Comparison of ENCODE assay signal across 8 mouse cellular contexts in the genomic region with DNA sequence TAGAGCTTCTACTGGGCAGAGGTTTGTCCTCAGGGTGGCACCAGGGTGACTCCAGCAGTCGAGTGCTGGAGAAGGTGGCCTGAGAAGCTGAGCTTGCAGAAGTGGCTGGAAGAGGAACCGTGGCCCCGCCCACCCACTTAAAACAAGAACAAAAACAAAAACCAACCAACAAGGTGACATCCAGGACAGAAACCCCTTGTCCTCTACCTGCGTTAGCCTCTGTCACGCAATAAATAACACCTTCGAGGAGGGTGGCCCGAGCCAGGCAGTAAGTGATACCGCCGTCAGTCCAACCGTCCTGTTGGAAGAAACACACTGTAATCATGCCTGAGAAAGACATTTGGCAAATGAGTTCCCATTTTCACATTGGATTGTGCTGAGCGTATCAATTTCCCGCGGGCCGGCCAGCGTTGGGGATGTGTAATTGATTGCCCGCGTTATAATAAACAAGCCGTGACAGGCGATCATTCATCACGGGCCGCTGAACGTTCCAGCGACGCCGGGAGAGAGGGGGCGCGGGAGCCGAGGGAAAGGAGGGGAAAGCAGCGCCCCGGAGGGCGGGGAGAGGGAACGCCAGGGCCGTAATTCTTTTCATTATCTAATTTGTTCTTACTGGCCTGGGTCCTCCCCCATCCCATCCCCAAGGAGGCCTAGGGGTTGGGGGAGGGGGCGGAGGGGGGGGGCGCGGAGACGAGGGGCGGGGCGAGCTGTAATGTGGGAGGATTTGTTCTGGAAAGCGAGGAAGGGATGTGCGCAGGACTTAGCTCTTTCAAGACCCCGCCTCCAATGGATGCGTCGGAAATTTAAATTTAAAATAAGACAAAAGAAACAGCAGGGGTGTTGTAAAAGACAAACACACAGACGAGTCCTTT.
A peak's percentile ranks its signal among the peaks of the same experiment; 100 is the strongest.
DNase-seq lines count a peak whose midpoint lies in the region; ATAC-seq and TF ChIP-seq lines count a peak whose summit lies in the region.

No protein-coding gene starts in this region.

- intact Hi-C loops in left cerebral cortex, adult 2 months (cut with DNase I) = loop anchor here (2.0 kb wide), 1 partner anchor 42 kb away; no protein-coding TSS in a partner anchor
- intact Hi-C loops in heart, adult 2 months (cut with DNase I) = loop anchor here (5.0 kb wide), 1 partner anchor 48 kb away; no protein-coding TSS in a partner anchor

- H3K9me3 ChIP-seq in embryonic facial prominence, embryonic 14.5 days (ENCODE audit: control insufficient read depth, low read length) = no peaks in the 10 kb centered on the region
- no peaks in the 10 kb centered on the region for H3K9me3 ChIP-seq in liver, embryonic 12.5 days (replicated peaks)
- no peaks in the 10 kb centered on the region for H3K9me3 ChIP-seq in stomach, embryonic 15.5 days

- H3K4me1 ChIP-seq in embryonic facial prominence, embryonic 14.5 days (ENCODE audit: control insufficient read depth, insufficient read depth, low read length) = peaks cover 28% of the 10 kb centered on the region
- no peaks in the 10 kb centered on the region for H3K4me1 ChIP-seq in heart, adult 2 months (ENCODE audit: control insufficient read depth, insufficient read depth, low read length)
- H3K4me1 ChIP-seq in liver, embryonic 12.5 days = peaks cover 30% of the 10 kb centered on the region
- H3K4me1 ChIP-seq in stomach, embryonic 15.5 days = peaks cover 14% of the 10 kb centered on the region

- H3K79me2 ChIP-seq in heart, adult 2 months (replicated peaks; ENCODE audit: control insufficient read depth, insufficient read depth, low read length) = no peaks in the 10 kb centered on the region

- H3K4me2 ChIP-seq in embryonic facial prominence, embryonic 14.5 days (ENCODE audit: low read depth, low read length) = peak overlapping the region; percentile 61
- H3K4me2 ChIP-seq in liver, embryonic 12.5 days = peak overlapping the region; percentile 85
- peak overlapping the region; percentile 67 for H3K4me2 ChIP-seq in stomach, embryonic 15.5 days

- peak; percentile 42 to 47 for DNase-seq in left cerebral cortex, adult 2 months (ENCODE audit: extremely low spot score in 1 of 2, low spot score in 2 of 2)
- no peak for DNase-seq in left cerebral cortex, adult 8-10 months (ENCODE audit: low spot score in 2 of 2)
- DNase-seq in embryonic facial prominence, embryonic 14.5 days (ENCODE audit: low spot score) = peak; percentile 90
- DNase-seq in heart, adult 2 months = peak; percentile 66 to 73
- DNase-seq in kidney, adult 18-20 months = peak; percentile 67

- TF ChIP-seq POLR2A in heart, adult 2 months (IDR thresholded peaks at IDR 0.05; ENCODE audit: insufficient read depth, low read depth, low read length) = no peak

- no peaks in the 10 kb centered on the region for H3K27me3 ChIP-seq in embryonic facial prominence, embryonic 14.5 days (replicated peaks; ENCODE audit: control insufficient read depth, insufficient read depth, low read length)
- peaks cover 1% of the 10 kb centered on the region; the same call in 1 of the 2 replicates for H3K27me3 ChIP-seq in heart, adult 2 months (ENCODE audit: control insufficient read depth, insufficient read depth, low read length)
- H3K27me3 ChIP-seq in liver, embryonic 12.5 days (replicated peaks) = peaks cover 70% of the 10 kb centered on the region
- H3K27me3 ChIP-seq in stomach, embryonic 15.5 days (replicated peaks) = no peaks in the 10 kb centered on the region

- peak overlapping the region; percentile 47 for H3K9ac ChIP-seq in embryonic facial prominence, embryonic 14.5 days (ENCODE audit: low read depth, low read length)
- peak overlapping the region; percentile 25; the same call in 1 of the 2 replicates for H3K9ac ChIP-seq in heart, adult 2 months (ENCODE audit: low read depth, low read length)
- peak overlapping the region; percentile 57 for H3K9ac ChIP-seq in liver, embryonic 12.5 days
- no peak overlapping the region for H3K9ac ChIP-seq in stomach, embryonic 15.5 days

- TF ChIP-seq EP300 in heart, adult 2 months (IDR thresholded peaks at IDR 0.05; ENCODE audit: insufficient read depth, low read depth, low read length) = no peak

- no peak; the same call in 1 of the 2 replicates for TF ChIP-seq CTCF in left cerebral cortex, adult 2 months (IDR thresholded peaks at IDR 0.05)
- TF ChIP-seq CTCF in heart, adult 2 months (IDR thresholded peaks at IDR 0.05) = peak; percentile 43

- H3K36me3 ChIP-seq in embryonic facial prominence, embryonic 14.5 days (ENCODE audit: control insufficient read depth, insufficient read depth, low read length) = no peaks in the 10 kb centered on the region
- H3K36me3 ChIP-seq in heart, adult 2 months (ENCODE audit: control insufficient read depth, insufficient read depth, low read length) = no peaks in the 10 kb centered on the region
- H3K36me3 ChIP-seq in liver, embryonic 12.5 days = no peaks in the 10 kb centered on the region
- no peaks in the 10 kb centered on the region for H3K36me3 ChIP-seq in stomach, embryonic 15.5 days

- under 1% methylated on average over 43 of the region's 45 CpGs for WGBS in embryonic facial prominence, embryonic 14.5 days
- WGBS in heart, adult 2 months = under 1% methylated on average over 42 of the region's 45 CpGs
- WGBS in liver, embryonic 12.5 days (ENCODE audit: insufficient replicate concordance) = 3% methylated on average over 42 of the region's 45 CpGs
- WGBS in stomach, embryonic 15.5 days = under 1% methylated on average over 40 of the region's 45 CpGs

- peak overlapping the region; percentile 74 for H3K27ac ChIP-seq in left cerebral cortex, adult 2 months
- H3K27ac ChIP-seq in embryonic facial prominence, embryonic 14.5 days (replicated peaks; ENCODE audit: low read depth, low read length) = peak overlapping the region; percentile 65
- H3K27ac ChIP-seq in heart, adult 2 months = peak overlapping the region; percentile 57
- no peak overlapping the region for H3K27ac ChIP-seq in liver, embryonic 12.5 days
- H3K27ac ChIP-seq in stomach, embryonic 15.5 days = peak overlapping the region; percentile 74

- peak; percentile 75 for ATAC-seq in embryonic facial prominence, embryonic 14.5 days (ENCODE audit: low read depth)
- 0 out of 2 replicates have a peak, but pooled peaks have one; percentile 19 for ATAC-seq in liver, embryonic 12.5 days
- peak; percentile 73 for ATAC-seq in monocyte, adult 5-6 weeks (replicated peaks; ENCODE audit: insufficient number of reproducible peaks, low FRiP score, low TSS enrichment, poor library complexity, severe bottlenecking)
- peak; percentile 66; the same call in 1 of the 2 replicates for ATAC-seq in stomach, embryonic 15.5 days (ENCODE audit: insufficient read depth, low FRiP score, low read depth)

- H3K4me3 ChIP-seq in left cerebral cortex, adult 2 months = peak overlapping the region; percentile 61
- peak overlapping the region; percentile 36 for H3K4me3 ChIP-seq in embryonic facial prominence, embryonic 14.5 days (ENCODE audit: low read depth, low read length)
- H3K4me3 ChIP-seq in heart, adult 2 months = peak overlapping the region; percentile 59
- peak overlapping the region; percentile 48 for H3K4me3 ChIP-seq in liver, embryonic 12.5 days
- H3K4me3 ChIP-seq in stomach, embryonic 15.5 days (replicated peaks) = peak overlapping the region; percentile 43

Comparison
In these comparisons a context has a peak if more than half of its experiments do, and no peak if none do; other contexts are left out.
1. DNase-seq: peak in left cerebral cortex, adult 2 months (2 of 2), embryonic facial prominence, embryonic 14.5 days (single experiment), heart, adult 2 months (2 of 2) and kidney, adult 18-20 months (single experiment); none in left cerebral cortex, adult 8-10 months (0 of 2).
2. ATAC-seq: peak in every context shown above with its lines; median percentile 75 in embryonic facial prominence, embryonic 14.5 days; 73 in monocyte, adult 5-6 weeks; 66 in stomach, embryonic 15.5 days; 19 in liver, embryonic 12.5 days.
3. Peak in every context shown above with its lines, with median percentiles within 50 percentile points of each other: H3K4me3 ChIP-seq and H3K4me2 ChIP-seq.